Mouse (Mus musculus): Measurements from ENCODE around the gene Tfcp2. TPM values are rescaled to one million over a fixed set of nuclear protein-coding genes. Genes with fewer than 3 reads are reported as not detected.
A peak's percentile ranks its signal among the peaks of the same experiment; 100 is the strongest.
"Not testable (repeated sequence)": the region's sequence is repeated elsewhere in the genome, so short reads cannot be mapped to it uniquely, and the experiment has no call there.

Gene Tfcp2
- polyA plus RNA-seq, 1 experiment from 2014 or later, result 40.3 TPM

DNA sequence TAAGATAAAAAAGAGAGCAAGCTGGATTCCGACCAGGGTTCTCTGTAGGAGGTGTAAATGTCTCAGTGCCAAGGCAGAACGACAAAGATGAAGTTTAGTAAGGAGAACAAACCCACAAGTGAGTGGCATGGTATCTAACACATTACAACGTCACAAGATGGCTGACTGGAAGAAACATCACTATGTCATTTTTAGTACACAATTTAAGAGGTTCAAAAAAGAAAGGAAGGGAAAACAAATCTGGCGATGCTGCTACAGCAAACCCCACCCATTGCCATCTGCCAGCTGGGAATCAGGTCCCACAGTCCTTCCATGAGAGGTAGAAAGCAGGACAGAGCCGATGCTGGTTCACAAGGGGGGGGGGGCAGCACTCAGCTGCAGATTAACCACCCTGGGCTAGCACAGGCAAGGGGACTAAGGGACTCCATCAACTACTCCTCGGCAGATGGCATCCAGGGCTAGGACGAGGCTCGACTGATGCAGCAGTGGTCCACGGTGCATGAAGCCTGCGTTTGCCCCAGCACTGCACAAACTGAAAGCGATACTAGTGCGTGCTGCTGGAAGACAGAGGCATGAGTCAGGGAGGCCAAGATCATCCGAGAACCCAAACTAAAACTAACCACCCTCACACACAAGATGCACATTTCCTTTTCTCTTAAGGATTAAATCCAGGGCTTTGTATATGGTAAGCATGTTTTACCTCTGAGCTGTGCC lies 43.2 kb downstream of the Tfcp2 start:
- Histone ChIP-seq H3K4me1 (replicated peaks) (no peaks in the 10 kb centered on the region), H3K27ac (no peak overlapping the region), H3K4me2 (no peak overlapping the region), H3K4me3 (no peak overlapping the region), H3K9ac (no peak overlapping the region), H3K36me3 (peaks cover 90% of the 10 kb centered on the region), H3K27me3 (no peaks in the 10 kb centered on the region), H3K9me3 (no peaks in the 10 kb centered on the region)
- no peak for ATAC-seq (ENCODE audit: low FRiP score)
- WGBS, result 92% methylated on average over 13 of the region's 13 CpGs

DNA sequence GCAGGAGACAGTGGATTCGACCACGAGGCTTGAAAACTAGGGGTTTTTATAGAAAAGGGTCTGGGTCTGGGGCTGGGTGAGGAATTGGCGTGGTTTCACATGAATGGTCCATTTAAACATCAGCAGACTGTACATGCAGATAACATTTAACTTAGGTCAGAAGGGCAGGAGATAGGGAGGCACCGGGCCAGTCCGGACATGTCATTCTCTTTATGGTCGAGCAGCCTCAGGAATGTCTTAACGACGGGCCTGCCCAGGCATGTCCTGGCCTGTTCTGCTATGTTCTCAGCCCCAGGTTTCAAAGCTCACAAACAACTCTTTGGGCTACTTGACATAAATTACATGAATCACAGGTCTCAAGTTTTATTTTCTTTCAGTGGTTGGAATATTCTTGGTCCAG lies 52.3 kb downstream of the Tfcp2 start:
- H3K4me3 ChIP-seq, result not testable (repeated sequence)

DNA sequence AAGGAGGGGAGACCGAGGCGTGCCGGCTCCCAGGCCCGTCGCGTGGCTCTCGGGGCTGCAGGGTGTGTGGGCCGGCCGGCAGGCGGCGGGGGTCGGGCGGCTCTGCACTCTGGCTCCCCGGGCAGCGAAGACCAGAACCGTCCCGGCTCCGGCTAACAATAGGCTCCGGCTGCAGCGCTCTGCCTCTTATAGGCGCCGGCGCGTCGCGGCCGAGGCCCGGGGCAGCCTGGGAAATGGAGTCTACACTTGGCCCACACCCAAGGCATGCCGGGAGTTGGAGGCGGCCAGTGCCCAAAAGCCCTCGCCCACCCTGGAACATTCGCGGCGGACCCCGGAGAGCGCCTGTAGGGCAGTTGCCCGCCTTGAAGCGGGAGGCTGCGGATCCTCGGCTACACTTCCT lies 56.7 kb downstream of the Tfcp2 start, which contains the start of gene Csrnp2:
Gene Csrnp2 (minus strand): TSS at position 387 of the 400 bp plus-strand sequence.
- peak within 1 kb of the TSS; percentile 85 for H3K4me2 ChIP-seq
- 0 out of 2 replicates have a peak, but pooled peaks cover 5% of the 10 kb centered on the region for H3K36me3 ChIP-seq
- WGBS, result under 1% methylated on average over 37 of the region's 40 CpGs

More for the DNA sequence above, 52.3 kb downstream of the Tfcp2 start:
- H3K27ac ChIP-seq; ATAC-seq (ENCODE audit: low FRiP score); H3K27me3 ChIP-seq; H3K4me1 ChIP-seq (replicated peaks); H3K9me3 ChIP-seq; H3K9ac ChIP-seq; H3K4me2 ChIP-seq: not testable (repeated sequence)
- 90% methylated on average over 8 of the region's 8 CpGs for WGBS
- H3K36me3 ChIP-seq, result peaks cover 24% of the 10 kb centered on the region

DNA sequence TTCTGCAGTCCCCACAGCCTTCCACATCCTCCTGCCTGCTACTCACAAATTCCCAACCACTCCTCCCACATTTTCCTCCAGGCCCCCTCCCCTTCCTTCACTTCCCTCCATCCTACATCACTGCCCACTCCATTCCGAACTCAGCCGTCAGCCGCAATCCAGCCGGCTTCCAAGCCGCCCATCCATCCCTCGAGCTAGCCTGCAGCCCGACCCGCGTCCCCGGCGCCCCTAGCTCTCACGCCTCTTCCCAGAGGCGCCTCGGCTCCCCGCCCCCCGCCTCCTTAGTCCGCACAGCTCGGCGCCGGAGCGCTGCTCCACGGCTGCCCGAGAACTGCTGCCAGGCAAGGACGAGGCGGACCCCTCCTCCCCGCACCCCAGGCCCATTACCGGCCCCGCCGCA lies 57.2 kb downstream of the Tfcp2 start:
- peak overlapping the region; percentile 99 for H3K27ac ChIP-seq
- 0% methylated on average over 29 of the region's 29 CpGs for WGBS
- peak; percentile 88 for ATAC-seq (ENCODE audit: low FRiP score)

More for the DNA sequence above, 56.7 kb downstream of the Tfcp2 start, which contains the start of gene Csrnp2:
- Histone ChIP-seq H3K4me1 (replicated peaks) (peaks cover 41% of the 10 kb centered on the region), H3K4me3 (peak within 1 kb of the TSS; percentile 76), H3K9me3 (no peaks in the 10 kb centered on the region), H3K27ac (peak within 1 kb of the TSS; percentile 99), H3K27me3 (no peaks in the 10 kb centered on the region), H3K9ac (peak within 1 kb of the TSS; percentile 98)
- ATAC-seq (ENCODE audit: low FRiP score), result peak; percentile 97

DNA sequence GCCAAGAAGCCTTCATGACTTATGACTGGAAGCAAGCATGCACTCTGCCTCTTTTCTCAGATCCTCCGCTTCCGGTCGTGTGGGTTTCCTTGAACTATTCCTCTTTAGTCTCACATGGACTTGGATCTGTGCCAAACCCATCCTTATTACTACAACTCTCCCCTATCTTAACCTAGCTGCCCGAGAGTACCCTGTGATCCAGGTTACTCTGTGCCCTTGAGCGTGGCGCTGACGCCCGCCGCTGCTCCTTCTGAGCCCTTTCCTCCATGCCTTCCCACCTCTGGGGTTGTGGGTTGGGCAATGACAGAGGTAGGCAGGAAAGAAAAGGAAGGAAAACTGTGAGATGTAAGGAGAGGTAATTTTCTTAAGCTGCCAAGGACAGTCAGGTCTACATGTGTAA lies 59.8 kb downstream of the Tfcp2 start:
- Histone ChIP-seq H3K4me2 (peak overlapping the region; percentile 85), H3K27ac (no peak overlapping the region), H3K36me3 (peaks cover 26% of the 10 kb centered on the region), H3K4me1 (replicated peaks) (peaks cover 57% of the 10 kb centered on the region), H3K9me3 (no peaks in the 10 kb centered on the region), H3K4me3 (peak overlapping the region; percentile 19; the same call in 1 of the 2 replicates), H3K27me3 (no peaks in the 10 kb centered on the region), H3K9ac (peak overlapping the region; percentile 5; the same call in 1 of the 2 replicates)
- 72% methylated on average over 9 of the region's 9 CpGs for WGBS
- no peak for ATAC-seq (ENCODE audit: low FRiP score)

More for the DNA sequence above, 57.2 kb downstream of the Tfcp2 start:
- no peaks in the 10 kb centered on the region for H3K9me3 ChIP-seq
- H3K4me2 ChIP-seq, result peak overlapping the region; percentile 85
- peak overlapping the region; percentile 76 for H3K4me3 ChIP-seq
- H3K4me1 ChIP-seq (replicated peaks), result peaks cover 44% of the 10 kb centered on the region
- no peaks in the 10 kb centered on the region for H3K27me3 ChIP-seq
- H3K9ac ChIP-seq, result peak overlapping the region; percentile 98
- H3K36me3 ChIP-seq, result 0 out of 2 replicates have a peak, but pooled peaks cover 5% of the 10 kb centered on the region

DNA sequence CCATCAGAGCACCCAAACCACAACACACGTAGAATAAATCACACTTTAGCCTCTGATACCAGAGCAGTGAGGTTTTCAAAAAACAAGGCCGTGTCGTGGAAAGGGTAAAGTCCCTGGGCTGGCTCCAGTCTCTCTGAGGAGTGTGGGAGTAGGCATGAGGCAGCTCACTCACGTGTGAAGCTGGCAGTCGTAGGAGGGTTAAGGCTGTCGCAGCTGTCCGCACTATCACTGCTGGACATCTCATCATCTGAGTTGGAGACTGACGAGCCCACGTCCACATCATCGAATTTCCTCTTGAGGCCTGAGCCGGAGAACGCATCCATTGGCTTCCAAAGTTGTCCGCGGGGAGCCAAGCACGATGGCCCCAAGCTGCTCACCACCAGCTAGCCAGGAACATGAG lies 62.5 kb downstream of the Tfcp2 start:
- peaks cover 53% of the 10 kb centered on the region for H3K36me3 ChIP-seq
- no peak for ATAC-seq (ENCODE audit: low FRiP score)
- H3K4me2 ChIP-seq, result no peak overlapping the region
- H3K9me3 ChIP-seq, result no peaks in the 10 kb centered on the region
- H3K9ac ChIP-seq, result no peak overlapping the region
- no peak overlapping the region; the same call in 1 of the 2 replicates for H3K27ac ChIP-seq
- 82% methylated on average over 15 of the region's 15 CpGs for WGBS
- peaks cover 64% of the 10 kb centered on the region for H3K4me1 ChIP-seq (replicated peaks)
- no peaks in the 10 kb centered on the region for H3K27me3 ChIP-seq
- no peak overlapping the region for H3K4me3 ChIP-seq

DNA sequence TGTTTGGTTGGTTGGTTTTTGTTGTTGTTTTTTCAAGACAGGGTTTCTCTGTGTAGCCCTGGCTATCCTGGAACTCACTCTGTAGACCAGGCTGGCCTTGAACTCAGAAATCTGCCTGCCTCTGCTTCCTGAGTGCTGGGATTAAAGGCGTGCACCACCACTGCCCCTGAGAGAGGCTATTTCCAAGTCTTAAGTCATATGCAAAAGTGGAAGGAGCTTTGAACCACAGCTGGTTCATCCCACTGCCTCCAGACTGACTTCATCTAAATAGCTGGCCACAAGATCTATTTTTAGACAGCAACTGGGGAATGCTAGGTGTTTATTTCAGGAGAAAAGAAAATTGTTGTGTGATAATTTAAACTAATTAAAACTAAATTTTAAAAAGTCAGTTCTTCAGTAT lies 63.5 kb downstream of the Tfcp2 start:
- not testable (repeated sequence) for H3K9ac ChIP-seq; H3K4me3 ChIP-seq; H3K9me3 ChIP-seq; ATAC-seq (ENCODE audit: low FRiP score); H3K4me2 ChIP-seq; H3K27ac ChIP-seq; H3K27me3 ChIP-seq
- 97% methylated on average over 1 of the region's 1 CpGs for WGBS
- Histone ChIP-seq H3K4me1 (replicated peaks) (peaks cover 55% of the 10 kb centered on the region), H3K36me3 (peaks cover 61% of the 10 kb centered on the region)

DNA sequence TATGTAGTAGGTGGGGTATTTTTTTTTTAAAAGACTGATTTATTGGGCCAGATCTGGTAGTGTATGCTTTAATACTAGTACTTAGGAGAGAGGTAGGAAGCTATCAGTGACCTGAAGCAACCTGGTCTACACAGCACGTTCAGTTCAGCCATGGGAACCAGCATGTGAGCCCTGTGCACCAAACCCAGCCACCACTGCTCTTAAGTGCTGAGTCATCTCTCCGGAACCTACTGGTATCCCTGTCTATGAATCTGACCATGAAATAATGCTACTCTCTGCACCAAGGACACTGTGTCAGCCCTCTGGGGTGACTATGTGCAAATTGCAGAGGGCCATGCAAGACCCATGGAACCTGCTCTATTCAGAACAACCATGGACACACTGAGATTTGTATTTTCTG lies 64.8 kb downstream of the Tfcp2 start:
- ATAC-seq (ENCODE audit: low FRiP score), result no peak
- Histone ChIP-seq H3K9ac (no peak overlapping the region), H3K4me3 (no peak overlapping the region), H3K4me1 (replicated peaks) (peaks cover 47% of the 10 kb centered on the region), H3K27ac (no peak overlapping the region), H3K9me3 (no peaks in the 10 kb centered on the region), H3K36me3 (peaks cover 73% of the 10 kb centered on the region), H3K27me3 (no peaks in the 10 kb centered on the region), H3K4me2 (no peak overlapping the region)
- 84% methylated on average over 2 of the region's 2 CpGs for WGBS

DNA sequence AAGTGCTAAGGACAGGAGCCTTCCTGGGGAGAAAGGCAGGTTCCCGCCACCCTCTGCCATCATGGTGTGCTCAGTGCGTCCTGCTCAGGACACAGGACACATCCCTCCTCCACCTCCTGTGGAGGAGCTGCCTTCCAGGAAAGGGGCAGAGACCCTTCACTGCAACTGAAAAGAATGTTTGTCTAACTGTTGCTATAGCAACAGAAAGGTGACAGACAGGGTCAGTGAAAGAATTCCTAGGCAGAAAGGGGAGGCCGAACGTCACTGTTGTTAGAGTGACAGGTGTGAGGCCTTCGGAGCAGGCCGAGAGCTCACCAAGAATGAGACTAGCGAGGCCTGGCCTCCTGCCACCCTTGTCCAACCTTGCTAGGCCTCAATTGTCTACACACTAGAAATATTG lies 65.4 kb downstream of the Tfcp2 start:
- H3K27ac ChIP-seq, result no peak overlapping the region
- no peak overlapping the region for H3K4me3 ChIP-seq
- no peak overlapping the region for H3K9ac ChIP-seq
- H3K36me3 ChIP-seq, result peaks cover 79% of the 10 kb centered on the region
- ATAC-seq (ENCODE audit: low FRiP score), result no peak
- peaks cover 41% of the 10 kb centered on the region for H3K4me1 ChIP-seq (replicated peaks)
- no peaks in the 10 kb centered on the region for H3K9me3 ChIP-seq
- WGBS, result 16% methylated on average over 7 of the region's 7 CpGs
- H3K27me3 ChIP-seq, result no peaks in the 10 kb centered on the region
- no peak overlapping the region for H3K4me2 ChIP-seq

DNA sequence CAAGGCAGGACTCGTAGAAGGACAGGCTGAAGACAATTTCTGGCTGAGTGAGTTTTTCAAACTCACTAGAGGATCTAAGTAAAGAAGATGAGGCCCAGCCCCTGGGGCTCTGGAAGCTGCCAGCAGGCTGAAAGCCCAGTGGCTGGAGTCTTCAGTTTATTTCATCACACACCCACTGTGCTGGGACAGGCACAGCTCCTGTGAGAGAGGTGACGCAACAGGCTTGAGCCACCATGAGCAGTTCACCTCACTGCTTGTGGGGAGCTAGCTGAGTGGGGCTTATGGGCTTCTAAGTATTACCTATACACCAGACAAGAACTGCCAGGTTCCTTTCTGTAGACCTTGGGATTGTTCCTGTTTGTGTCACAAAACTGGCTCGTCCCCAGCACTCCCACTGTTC lies 66.2 kb downstream of the Tfcp2 start:
- Histone ChIP-seq H3K4me1 (replicated peaks) (peaks cover 33% of the 10 kb centered on the region), H3K9ac (no peak overlapping the region), H3K4me2 (no peak overlapping the region), H3K27me3 (no peaks in the 10 kb centered on the region), H3K9me3 (no peaks in the 10 kb centered on the region), H3K27ac (no peak overlapping the region), H3K4me3 (no peak overlapping the region), H3K36me3 (peaks cover 88% of the 10 kb centered on the region)
- no peak for ATAC-seq (ENCODE audit: low FRiP score)
- 88% methylated on average over 3 of the region's 3 CpGs for WGBS

DNA sequence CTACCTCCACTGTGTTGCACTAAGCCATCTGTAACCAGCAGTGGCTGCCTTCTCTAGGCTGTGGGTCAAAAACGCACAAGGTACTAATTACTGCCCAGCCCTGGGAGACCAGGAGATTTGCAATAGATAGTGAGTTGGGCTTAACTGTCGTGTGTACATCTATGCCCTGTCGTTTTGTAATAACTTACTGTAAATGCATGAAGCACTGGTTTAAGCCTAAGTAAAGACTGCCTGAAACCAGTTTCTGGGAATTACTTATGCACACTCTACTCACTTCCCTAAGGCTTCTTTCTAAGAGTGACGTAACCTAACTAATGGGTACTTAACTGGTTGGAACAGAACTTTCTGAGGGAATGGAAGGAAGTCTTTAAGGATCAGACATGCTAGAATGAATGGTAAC lies 72.9 kb downstream of the Tfcp2 start:
- peaks cover 96% of the 10 kb centered on the region for H3K36me3 ChIP-seq
- H3K9me3 ChIP-seq, result no peaks in the 10 kb centered on the region
- no peak overlapping the region for H3K9ac ChIP-seq
- no peak overlapping the region for H3K4me3 ChIP-seq
- no peak overlapping the region for H3K27ac ChIP-seq
- 88% methylated on average over 4 of the region's 4 CpGs for WGBS
- no peaks in the 10 kb centered on the region for H3K27me3 ChIP-seq
- ATAC-seq (ENCODE audit: low FRiP score), result no peak
- H3K4me2 ChIP-seq, result no peak overlapping the region
- H3K4me1 ChIP-seq (replicated peaks), result 0 out of 2 replicates have a peak, but pooled peaks cover 7% of the 10 kb centered on the region

DNA sequence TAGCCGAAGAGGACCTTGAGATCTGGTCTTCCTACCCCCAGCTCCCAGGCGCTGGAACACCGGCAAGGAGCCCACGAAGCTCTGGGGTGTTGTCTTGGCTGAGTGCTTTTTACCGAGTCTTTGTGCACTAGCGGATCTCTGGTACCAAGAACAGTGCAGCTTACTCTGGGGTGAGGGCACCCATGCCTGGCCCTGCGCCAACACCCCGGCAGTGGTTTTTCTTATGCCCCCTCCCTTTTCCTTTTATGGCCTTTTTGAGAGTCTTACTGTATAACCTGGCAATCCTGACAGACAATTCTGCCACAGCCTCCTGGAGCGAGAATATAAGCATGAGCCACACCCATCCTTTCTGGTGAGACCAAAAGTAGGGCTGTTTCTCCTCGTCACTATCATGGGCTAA lies 73.5 kb downstream of the Tfcp2 start:
- 87% methylated on average over 10 of the region's 10 CpGs for WGBS
- Histone ChIP-seq H3K36me3 (peaks cover 97% of the 10 kb centered on the region), H3K9ac (no peak overlapping the region), H3K4me3 (no peak overlapping the region), H3K4me1 (replicated peaks) (0 out of 2 replicates have a peak, but pooled peaks cover 7% of the 10 kb centered on the region), H3K27me3 (no peaks in the 10 kb centered on the region), H3K4me2 (no peak overlapping the region), H3K27ac (no peak overlapping the region), H3K9me3 (no peaks in the 10 kb centered on the region)
- no peak for ATAC-seq (ENCODE audit: low FRiP score)

Measured in hindbrain, embryonic 13.5 days (tissue).